Mouse (Mus musculus): Measurements from ENCODE around the gene Gm45021.

- TF ChIP-seq POLR2A (IDR thresholded peaks at IDR 0.05; ENCODE audit: low read depth, low read length) (no peak), CTCF (IDR thresholded peaks at IDR 0.05; ENCODE audit: extremely low read depth, insufficient read length, insufficient replicate concordance, low read depth, low read length) (peak; percentile 21; the same call in 1 of the 2 replicates)
These were observed 7.4 kb upstream of the Gm45021 start for GRCm38 (mm10) chr6:48582037-48582436.

Measured in small intestine, adult 2 months (tissue).